Mouse (Mus musculus): ENCODE data around the gene Gab1. TPM values are rescaled to one million over a fixed set of nuclear protein-coding genes. Genes with fewer than 3 reads are reported as not detected.
A peak's percentile ranks its signal among the peaks of the same experiment; 100 is the strongest.

Gab1 gene
- polyA plus RNA-seq, 1 experiment from 2014 or later = 25.9 TPM

DNA sequence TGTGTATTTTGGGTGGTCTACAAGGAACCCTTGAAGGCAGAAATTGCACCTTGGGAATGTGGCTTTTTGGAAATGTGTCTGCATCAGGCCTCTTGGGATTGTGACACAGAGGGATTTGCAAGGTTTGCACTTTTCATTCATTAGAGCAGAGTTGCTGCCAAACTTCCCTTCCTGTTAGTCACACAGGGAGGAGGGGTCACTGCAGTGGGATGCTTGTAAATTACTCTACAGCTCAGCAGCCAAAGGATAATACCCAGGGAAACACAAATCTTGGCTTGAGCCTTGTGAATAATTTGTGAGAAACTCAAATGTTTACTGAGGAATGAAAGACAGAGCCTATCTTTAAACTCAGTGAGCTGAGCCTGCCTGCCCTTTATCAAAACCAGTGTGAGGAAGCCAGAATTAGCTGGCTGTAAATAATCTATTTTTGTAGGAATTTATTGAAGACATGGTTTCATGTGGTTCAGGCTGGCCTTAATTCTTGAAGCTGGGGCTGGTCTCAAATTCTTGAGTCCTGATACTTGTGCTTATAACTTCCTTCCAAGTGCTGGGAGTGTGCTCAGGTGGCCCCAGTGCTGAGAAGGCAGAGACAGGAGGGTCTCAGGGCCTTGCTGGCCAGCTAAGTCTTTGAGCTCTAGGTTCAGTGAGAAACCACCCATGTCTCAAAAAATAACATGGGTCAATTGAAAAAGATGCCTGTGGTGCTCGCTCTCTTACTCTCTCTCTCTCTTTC is 32.9 kb upstream of the Gab1 start:
- Histone ChIP-seq H3K4me2 (ENCODE audit: low read depth, low read length) (no peak overlapping the region), H3K27ac (replicated peaks; ENCODE audit: low read depth, low read length) (no peak overlapping the region), H3K9ac (replicated peaks; ENCODE audit: low read length) (no peak overlapping the region), H3K36me3 (replicated peaks; ENCODE audit: control insufficient read depth, insufficient read depth, low read depth, low read length) (no peaks in the 10 kb centered on the region), H3K27me3 (ENCODE audit: control insufficient read depth, insufficient read depth, low read length) (no peaks in the 10 kb centered on the region), H3K4me3 (ENCODE audit: low read depth, low read length) (no peak overlapping the region), H3K4me1 (ENCODE audit: control insufficient read depth, insufficient read depth, low read length) (no peaks in the 10 kb centered on the region), H3K9me3 (replicated peaks; ENCODE audit: control insufficient read depth, low read length) (no peaks in the 10 kb centered on the region)
- WGBS = 100% methylated on average over 1 of the region's 1 CpGs
- DNase-seq (ENCODE audit: low spot score) = no peak
- no peak for ATAC-seq (replicated peaks; ENCODE audit: insufficient number of reproducible peaks, low FRiP score, low TSS enrichment, low read depth)

DNA sequence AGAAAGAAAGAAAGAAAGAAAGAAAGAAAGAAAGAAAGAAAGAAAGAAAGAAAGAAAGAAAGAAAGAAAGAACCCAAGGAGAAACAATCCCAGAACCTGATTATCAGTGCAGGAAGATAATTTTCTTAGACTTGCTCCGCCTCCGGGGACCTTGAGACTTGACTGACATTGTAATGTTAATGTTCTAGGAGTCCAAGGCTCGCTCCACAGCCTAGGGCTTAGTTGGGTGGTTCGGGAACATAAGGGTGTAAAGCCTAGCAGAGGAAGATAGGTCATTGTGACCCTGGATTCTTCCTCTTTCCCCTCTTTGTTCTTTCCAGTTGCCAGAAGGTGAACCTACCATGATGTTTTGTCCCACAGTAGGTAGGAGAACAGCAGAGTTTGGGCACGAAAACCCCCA is 31.1 kb upstream of the Gab1 start:
- no peak for ATAC-seq (replicated peaks; ENCODE audit: insufficient number of reproducible peaks, low FRiP score, low TSS enrichment, low read depth)
- WGBS = 80% methylated on average over 5 of the region's 5 CpGs

DNA sequence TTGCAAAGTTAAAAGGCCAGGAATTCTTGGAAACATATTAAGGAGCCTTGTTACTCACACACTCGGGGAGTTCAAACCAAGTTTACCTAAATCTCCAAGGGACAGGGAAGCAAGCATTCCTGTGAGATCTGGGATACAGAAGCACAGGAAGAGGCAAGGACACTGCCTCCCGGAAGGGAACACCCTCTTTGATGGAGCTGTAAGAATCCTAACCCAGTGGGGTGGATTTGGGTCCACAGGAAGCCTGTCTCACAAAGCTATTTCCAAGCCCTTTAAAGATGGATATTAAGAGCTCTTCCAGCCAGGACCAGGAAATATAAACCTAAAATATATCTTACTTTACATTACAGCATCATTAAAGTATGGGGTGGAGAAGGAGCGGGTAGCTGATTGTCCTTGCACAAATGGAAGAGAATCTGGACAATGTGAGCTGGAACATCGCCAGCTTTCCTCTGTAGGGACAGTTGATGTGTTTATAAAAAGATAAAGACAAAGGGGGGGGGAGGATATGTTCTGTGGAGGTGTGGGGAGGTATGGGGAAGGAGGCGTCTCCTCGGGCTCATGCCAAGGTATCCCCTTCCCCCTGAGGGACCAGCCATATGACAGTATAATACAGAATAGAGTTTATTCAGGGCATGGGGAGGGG is 28.1 kb upstream of the Gab1 start:
- no peaks in the 10 kb centered on the region for H3K9me3 ChIP-seq (replicated peaks; ENCODE audit: control insufficient read depth, low read length)
- no peaks in the 10 kb centered on the region for H3K4me1 ChIP-seq (ENCODE audit: control insufficient read depth, insufficient read depth, low read length)
- H3K4me3 ChIP-seq (ENCODE audit: low read depth, low read length) = no peak overlapping the region
- DNase-seq (ENCODE audit: low spot score) = no peak
- no peak overlapping the region for H3K27ac ChIP-seq (replicated peaks; ENCODE audit: low read depth, low read length)
- H3K27me3 ChIP-seq (ENCODE audit: control insufficient read depth, insufficient read depth, low read length) = no peaks in the 10 kb centered on the region
- WGBS = 74% methylated on average over 6 of the region's 6 CpGs
- no peaks in the 10 kb centered on the region for H3K36me3 ChIP-seq (replicated peaks; ENCODE audit: control insufficient read depth, insufficient read depth, low read depth, low read length)
- H3K4me2 ChIP-seq (ENCODE audit: low read depth, low read length) = no peak overlapping the region
- no peak for ATAC-seq (replicated peaks; ENCODE audit: insufficient number of reproducible peaks, low FRiP score, low TSS enrichment, low read depth)
- H3K9ac ChIP-seq (replicated peaks; ENCODE audit: low read length) = no peak overlapping the region

More for the DNA sequence above, 31.1 kb upstream of the Gab1 start:
- DNase-seq (ENCODE audit: low spot score) = no peak
- Histone ChIP-seq H3K9me3 (replicated peaks; ENCODE audit: control insufficient read depth, low read length) (no peaks in the 10 kb centered on the region), H3K4me1 (ENCODE audit: control insufficient read depth, insufficient read depth, low read length) (no peaks in the 10 kb centered on the region), H3K27me3 (ENCODE audit: control insufficient read depth, insufficient read depth, low read length) (no peaks in the 10 kb centered on the region), H3K9ac (replicated peaks; ENCODE audit: low read length) (no peak overlapping the region), H3K4me3 (ENCODE audit: low read depth, low read length) (no peak overlapping the region), H3K27ac (replicated peaks; ENCODE audit: low read depth, low read length) (no peak overlapping the region), H3K36me3 (replicated peaks; ENCODE audit: control insufficient read depth, insufficient read depth, low read depth, low read length) (no peaks in the 10 kb centered on the region), H3K4me2 (ENCODE audit: low read depth, low read length) (no peak overlapping the region)

DNA sequence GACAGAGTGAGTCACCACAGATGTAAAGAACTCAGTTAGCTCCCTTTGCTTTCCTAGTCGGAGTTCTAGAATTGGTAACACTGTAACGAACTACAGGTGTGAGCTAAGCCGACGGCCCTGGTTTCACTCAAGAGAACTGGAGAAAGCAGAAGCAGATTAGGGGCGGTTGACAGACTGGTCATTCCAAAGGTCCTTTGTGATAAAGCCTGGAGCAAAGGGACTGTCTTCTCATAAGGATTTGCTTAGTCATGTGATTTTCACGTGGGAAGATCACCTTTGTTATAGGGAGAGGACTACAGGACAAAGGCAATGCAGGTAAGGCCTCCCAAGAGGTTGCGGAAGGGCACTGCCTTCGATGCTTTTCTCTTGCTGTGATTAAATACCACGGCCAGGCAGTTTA is 22.0 kb upstream of the Gab1 start:
- Histone ChIP-seq H3K27me3 (ENCODE audit: control insufficient read depth, insufficient read depth, low read length) (no peaks in the 10 kb centered on the region), H3K27ac (replicated peaks; ENCODE audit: low read depth, low read length) (no peak overlapping the region), H3K9ac (replicated peaks; ENCODE audit: low read length) (no peak overlapping the region), H3K36me3 (replicated peaks; ENCODE audit: control insufficient read depth, insufficient read depth, low read depth, low read length) (no peaks in the 10 kb centered on the region), H3K4me3 (ENCODE audit: low read depth, low read length) (no peak overlapping the region), H3K9me3 (replicated peaks; ENCODE audit: control insufficient read depth, low read length) (no peaks in the 10 kb centered on the region), H3K4me2 (ENCODE audit: low read depth, low read length) (no peak overlapping the region), H3K4me1 (ENCODE audit: control insufficient read depth, insufficient read depth, low read length) (no peaks in the 10 kb centered on the region)
- DNase-seq (ENCODE audit: low spot score) (peak; percentile 49), ATAC-seq (replicated peaks; ENCODE audit: insufficient number of reproducible peaks, low FRiP score, low TSS enrichment, low read depth) (no peak)
- 64% methylated on average over 9 of the region's 9 CpGs for WGBS

DNA sequence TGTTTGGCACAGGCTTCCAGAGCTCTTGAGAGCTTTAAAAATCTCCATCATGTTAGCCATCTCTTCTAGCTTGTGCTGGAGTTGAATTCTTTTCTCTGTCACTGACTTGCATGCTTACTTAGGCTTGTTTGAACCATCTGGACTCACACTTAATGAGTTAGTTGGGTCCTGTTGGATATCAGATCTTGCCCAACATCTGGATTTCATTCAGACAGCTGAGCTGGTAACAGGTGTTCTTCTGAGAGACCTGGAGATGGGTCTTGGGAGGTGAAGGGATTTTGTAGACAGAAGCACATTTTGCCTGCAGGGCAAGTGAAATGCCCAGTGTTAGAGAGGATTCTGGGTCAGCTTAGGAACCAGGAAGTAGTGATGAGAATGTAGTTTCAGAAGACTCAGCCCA is 19.0 kb upstream of the Gab1 start:
- ATAC-seq (replicated peaks; ENCODE audit: insufficient number of reproducible peaks, low FRiP score, low TSS enrichment, low read depth) = no peak
- DNase-seq (ENCODE audit: low spot score) = peak; percentile 64

DNA sequence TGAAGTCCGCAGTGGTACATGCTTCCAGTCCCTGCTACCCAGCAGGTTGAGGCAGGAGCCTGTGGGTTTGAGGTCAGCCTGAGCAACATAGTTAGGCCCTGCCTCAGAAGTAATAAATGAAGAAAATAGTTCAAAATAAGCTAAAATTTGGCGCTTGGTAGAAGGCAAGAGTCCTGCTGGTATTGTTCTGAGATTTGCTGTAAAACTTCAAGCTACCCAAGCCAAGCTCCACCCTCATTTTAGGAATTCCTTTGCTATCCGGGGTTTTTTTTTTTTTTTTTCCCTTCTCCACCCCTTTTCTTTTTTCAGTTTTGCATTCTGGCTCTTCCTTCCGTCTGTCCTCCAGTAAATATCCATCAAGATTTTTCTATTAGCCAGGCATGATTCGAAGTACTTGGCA is 15.7 kb upstream of the Gab1 start:
- Histone ChIP-seq H3K4me3 (ENCODE audit: low read depth, low read length) (no peak overlapping the region), H3K4me1 (ENCODE audit: control insufficient read depth, insufficient read depth, low read length) (peaks cover 5% of the 10 kb centered on the region), H3K9ac (replicated peaks; ENCODE audit: low read length) (no peak overlapping the region), H3K4me2 (ENCODE audit: low read depth, low read length) (no peak overlapping the region), H3K36me3 (replicated peaks; ENCODE audit: control insufficient read depth, insufficient read depth, low read depth, low read length) (no peaks in the 10 kb centered on the region), H3K27me3 (ENCODE audit: control insufficient read depth, insufficient read depth, low read length) (no peaks in the 10 kb centered on the region), H3K27ac (replicated peaks; ENCODE audit: low read depth, low read length) (no peak overlapping the region), H3K9me3 (replicated peaks; ENCODE audit: control insufficient read depth, low read length) (no peaks in the 10 kb centered on the region)
- DNase-seq (ENCODE audit: low spot score) (no peak), ATAC-seq (replicated peaks; ENCODE audit: insufficient number of reproducible peaks, low FRiP score, low TSS enrichment, low read depth) (no peak)
- WGBS = 71% methylated on average over 5 of the region's 5 CpGs

More for the DNA sequence above, 19.0 kb upstream of the Gab1 start:
- no peaks in the 10 kb centered on the region for H3K9me3 ChIP-seq (replicated peaks; ENCODE audit: control insufficient read depth, low read length)
- H3K4me2 ChIP-seq (ENCODE audit: low read depth, low read length) = no peak overlapping the region
- no peak overlapping the region for H3K27ac ChIP-seq (replicated peaks; ENCODE audit: low read depth, low read length)
- no peaks in the 10 kb centered on the region for H3K27me3 ChIP-seq (ENCODE audit: control insufficient read depth, insufficient read depth, low read length)
- H3K4me1 ChIP-seq (ENCODE audit: control insufficient read depth, insufficient read depth, low read length) = peaks cover 5% of the 10 kb centered on the region
- H3K36me3 ChIP-seq (replicated peaks; ENCODE audit: control insufficient read depth, insufficient read depth, low read depth, low read length) = no peaks in the 10 kb centered on the region
- H3K4me3 ChIP-seq (ENCODE audit: low read depth, low read length) = no peak overlapping the region
- no peak overlapping the region for H3K9ac ChIP-seq (replicated peaks; ENCODE audit: low read length)

DNA sequence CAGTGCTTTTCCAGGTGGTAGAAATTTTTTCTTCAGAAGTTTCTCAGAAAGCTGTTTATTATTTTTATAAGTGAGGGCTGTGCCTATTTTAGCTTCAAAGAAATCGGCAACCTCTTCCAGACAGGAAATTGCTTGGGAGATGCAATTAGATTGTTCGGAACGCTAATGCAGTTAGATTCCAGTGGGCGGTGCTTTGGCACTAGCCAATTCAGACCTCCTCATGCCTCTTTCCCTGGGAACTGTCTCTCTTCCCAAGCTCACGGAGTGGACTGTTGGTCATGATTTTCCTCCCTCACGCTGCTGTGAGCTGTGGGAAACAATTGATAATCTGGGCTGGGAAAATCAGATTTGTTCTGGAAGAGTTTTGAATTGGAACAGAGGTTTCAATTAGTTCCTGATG is 15.1 kb upstream of the Gab1 start:
- no peaks in the 10 kb centered on the region for H3K9me3 ChIP-seq (replicated peaks; ENCODE audit: control insufficient read depth, low read length)
- no peak for ATAC-seq (replicated peaks; ENCODE audit: insufficient number of reproducible peaks, low FRiP score, low TSS enrichment, low read depth)
- H3K27me3 ChIP-seq (ENCODE audit: control insufficient read depth, insufficient read depth, low read length) = no peaks in the 10 kb centered on the region
- H3K9ac ChIP-seq (replicated peaks; ENCODE audit: low read length) = no peak overlapping the region
- peak; percentile 82 for DNase-seq (ENCODE audit: low spot score)
- H3K4me2 ChIP-seq (ENCODE audit: low read depth, low read length) = no peak overlapping the region
- peaks cover 5% of the 10 kb centered on the region for H3K4me1 ChIP-seq (ENCODE audit: control insufficient read depth, insufficient read depth, low read length)
- H3K36me3 ChIP-seq (replicated peaks; ENCODE audit: control insufficient read depth, insufficient read depth, low read depth, low read length) = no peaks in the 10 kb centered on the region
- H3K27ac ChIP-seq (replicated peaks; ENCODE audit: low read depth, low read length) = no peak overlapping the region
- WGBS = 16% methylated on average over 6 of the region's 6 CpGs
- no peak overlapping the region for H3K4me3 ChIP-seq (ENCODE audit: low read depth, low read length)

DNA sequence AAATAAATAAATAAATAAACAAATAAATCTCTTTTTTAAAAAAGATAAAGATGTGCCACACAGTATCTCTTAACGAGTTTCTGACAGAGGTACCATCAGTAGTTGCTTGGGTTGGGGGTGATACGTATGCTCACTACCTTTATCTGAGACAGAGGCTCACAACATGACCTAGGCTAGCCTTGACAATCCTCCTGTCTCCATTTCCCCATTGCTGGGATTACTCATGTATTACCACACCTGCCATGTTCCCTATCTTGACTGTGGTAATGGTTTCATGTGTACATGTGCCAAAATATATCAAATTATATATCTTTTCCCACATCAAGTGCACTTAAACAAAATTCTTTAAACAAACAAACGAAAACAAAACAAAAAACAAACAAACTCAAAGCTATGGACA is 14.2 kb upstream of the Gab1 start:
- Histone ChIP-seq H3K4me2 (ENCODE audit: low read depth, low read length) (no peak overlapping the region), H3K9ac (replicated peaks; ENCODE audit: low read length) (no peak overlapping the region), H3K27me3 (ENCODE audit: control insufficient read depth, insufficient read depth, low read length) (no peaks in the 10 kb centered on the region), H3K9me3 (replicated peaks; ENCODE audit: control insufficient read depth, low read length) (no peaks in the 10 kb centered on the region), H3K4me1 (ENCODE audit: control insufficient read depth, insufficient read depth, low read length) (peaks cover 5% of the 10 kb centered on the region), H3K36me3 (replicated peaks; ENCODE audit: control insufficient read depth, insufficient read depth, low read depth, low read length) (no peaks in the 10 kb centered on the region), H3K27ac (replicated peaks; ENCODE audit: low read depth, low read length) (no peak overlapping the region), H3K4me3 (ENCODE audit: low read depth, low read length) (no peak overlapping the region)
- ATAC-seq (replicated peaks; ENCODE audit: insufficient number of reproducible peaks, low FRiP score, low TSS enrichment, low read depth) (no peak), DNase-seq (ENCODE audit: low spot score) (no peak)
- WGBS = 75% methylated on average over 3 of the region's 3 CpGs
